Mouse (Mus musculus): ENCODE results near the gene Rgs5.

The Rgs5 gene

GRCm38 (mm10) chr1:169726319-169726718, 71.0 kb downstream of the Rgs5 start:
- no peak for DNase-seq (ENCODE audit: low read depth, low spot score)

- no peak for DNase-seq (ENCODE audit: low read depth, low spot score)
These were observed 75.3 kb downstream of the Rgs5 start for GRCm38 (mm10) chr1:169730599-169731100.

- DNase-seq (ENCODE audit: low read depth, low spot score), result no peak
These were observed 80.8 kb downstream of the Rgs5 start for GRCm38 (mm10) chr1:169736139-169736538.

- no peak for DNase-seq (ENCODE audit: low read depth, low spot score)
These were observed 81.9 kb downstream of the Rgs5 start for GRCm38 (mm10) chr1:169737231-169737630.

- no peak for DNase-seq (ENCODE audit: low read depth, low spot score)
These were observed 85.8 kb downstream of the Rgs5 start for GRCm38 (mm10) chr1:169741147-169741546.
